Mouse (Mus musculus): Measurements from ENCODE around the gene Vps16. TPM values are rescaled to one million over a fixed set of nuclear protein-coding genes. Genes with fewer than 3 reads are reported as not detected.

Gene Vps16
- polyA plus RNA-seq, 1 experiment, result 38.8 TPM

DNA sequence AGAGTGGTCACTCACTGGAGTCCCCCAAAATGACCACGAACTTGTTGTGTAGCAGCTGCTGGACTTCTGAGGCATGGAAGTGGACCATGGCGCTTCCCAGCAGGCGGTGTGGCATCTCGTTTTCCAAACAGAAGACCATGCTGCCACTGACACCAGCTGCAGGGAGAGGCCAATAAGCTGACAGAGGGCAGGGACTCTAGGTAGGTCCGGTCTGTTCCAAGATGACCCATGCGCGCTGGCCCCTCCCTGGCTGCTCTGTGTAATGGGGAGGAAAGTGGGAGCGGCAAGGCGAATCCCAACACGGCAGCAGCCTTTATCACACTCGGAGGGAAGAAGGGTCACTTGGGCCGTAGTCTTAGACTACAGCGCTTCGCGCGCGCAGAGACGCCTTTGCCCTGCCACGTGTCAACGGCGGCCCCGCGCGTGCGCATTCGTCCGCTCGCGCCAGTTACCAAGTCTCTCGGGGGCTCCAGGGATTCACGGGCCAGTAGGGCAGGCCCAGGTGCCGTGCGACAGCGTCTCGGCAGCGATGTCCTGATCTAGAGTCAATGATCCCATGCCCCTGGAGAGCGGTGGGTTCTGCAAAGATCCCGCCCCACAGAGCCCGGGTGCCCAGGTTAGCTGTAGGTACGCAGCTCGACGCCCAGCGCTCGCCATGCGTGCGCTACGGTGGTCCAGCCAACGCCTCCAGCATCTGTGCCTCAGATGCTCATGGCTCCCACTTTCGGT is 578 bp upstream of the Vps16 start:
- H3K4me1 ChIP-seq (ENCODE audit: control insufficient read depth, insufficient read depth, insufficient read length, low read length), result peaks cover 12% of the 10 kb centered on the region
- no peaks in the 10 kb centered on the region for H3K27me3 ChIP-seq (ENCODE audit: control insufficient read depth, insufficient read depth, low read length)
- no peaks in the 10 kb centered on the region for H3K36me3 ChIP-seq (ENCODE audit: control insufficient read depth, insufficient read depth, low read length)
- 10% methylated on average over 49 of the region's 49 CpGs for WGBS
- peak overlapping the region; percentile 86 for H3K4me3 ChIP-seq (ENCODE audit: low read depth, low read length)
- H3K27ac ChIP-seq (ENCODE audit: insufficient read depth, low read depth, low read length), result peak overlapping the region; percentile 83
- no peak for TF ChIP-seq CTCF (IDR thresholded peaks at IDR 0.05; ENCODE audit: extremely low read depth, insufficient read length, insufficient replicate concordance, low read depth, low read length)
- TF ChIP-seq POLR2A (IDR thresholded peaks at IDR 0.05; ENCODE audit: low read depth, low read length), result no peak

DNA sequence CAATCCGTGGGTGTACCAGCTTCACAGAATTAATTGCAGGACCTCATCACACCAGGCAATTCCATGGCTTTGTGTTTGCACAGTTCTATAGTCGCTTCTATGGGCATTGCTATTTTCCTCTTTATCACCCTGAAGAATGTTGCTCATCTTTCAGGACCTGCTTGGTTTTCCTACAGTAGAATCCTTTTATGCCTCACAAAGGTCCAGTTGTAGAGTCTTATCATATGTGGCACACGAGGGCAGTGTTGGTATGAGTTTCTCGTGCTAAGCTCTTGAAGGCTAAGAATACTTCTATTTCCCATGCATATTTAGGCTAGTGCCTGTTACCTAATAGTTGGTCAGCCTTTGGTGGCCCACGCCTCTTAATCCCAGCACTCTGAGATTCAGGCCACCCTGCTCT is 973 bp downstream of the Vps16 start:
- no peak for TF ChIP-seq POLR2A (IDR thresholded peaks at IDR 0.05; ENCODE audit: low read depth, low read length)
- no peak for TF ChIP-seq CTCF (IDR thresholded peaks at IDR 0.05; ENCODE audit: extremely low read depth, insufficient read length, insufficient replicate concordance, low read depth, low read length)
- H3K36me3 ChIP-seq (ENCODE audit: control insufficient read depth, insufficient read depth, low read length), result no peaks in the 10 kb centered on the region
- no peak overlapping the region; the same call in 1 of the 2 replicates for H3K4me3 ChIP-seq (ENCODE audit: low read depth, low read length)
- no peak overlapping the region for H3K27ac ChIP-seq (ENCODE audit: insufficient read depth, low read depth, low read length)
- no peaks in the 10 kb centered on the region for H3K27me3 ChIP-seq (ENCODE audit: control insufficient read depth, insufficient read depth, low read length)
- WGBS, result 17% methylated on average over 5 of the region's 5 CpGs
- H3K4me1 ChIP-seq (ENCODE audit: control insufficient read depth, insufficient read depth, insufficient read length, low read length), result peaks cover 12% of the 10 kb centered on the region

DNA sequence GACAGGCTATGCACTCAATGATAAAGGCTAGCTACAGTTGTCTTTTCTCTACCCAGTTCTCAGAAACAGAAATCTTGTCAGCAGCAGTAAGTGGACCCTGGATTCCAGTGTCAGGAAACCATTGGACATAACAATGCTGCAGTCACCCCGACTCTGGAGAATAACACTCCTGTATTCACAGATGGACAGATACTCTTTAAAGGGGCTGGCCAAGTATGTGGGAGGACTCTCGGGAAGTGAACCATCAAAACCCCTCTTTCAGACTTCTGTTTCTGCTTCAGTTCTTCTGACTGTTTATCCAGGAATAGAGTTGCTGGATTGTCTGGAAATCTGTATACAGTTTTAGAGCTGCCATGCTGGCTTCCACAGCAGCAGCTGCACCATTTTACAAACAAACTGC is 5.7 kb downstream of the Vps16 start:
- H3K4me3 ChIP-seq (ENCODE audit: low read depth, low read length), result no peak overlapping the region
- no peaks in the 10 kb centered on the region for H3K27me3 ChIP-seq (ENCODE audit: control insufficient read depth, insufficient read depth, low read length)
- H3K4me1 ChIP-seq (ENCODE audit: control insufficient read depth, insufficient read depth, insufficient read length, low read length), result peaks cover 5% of the 10 kb centered on the region; the same call in 1 of the 2 replicates
- no peak overlapping the region for H3K27ac ChIP-seq (ENCODE audit: insufficient read depth, low read depth, low read length)
- TF ChIP-seq CTCF (IDR thresholded peaks at IDR 0.05; ENCODE audit: extremely low read depth, insufficient read length, insufficient replicate concordance, low read depth, low read length) (no peak), POLR2A (IDR thresholded peaks at IDR 0.05; ENCODE audit: low read depth, low read length) (no peak)
- peaks cover 4% of the 10 kb centered on the region; the same call in 1 of the 2 replicates for H3K36me3 ChIP-seq (ENCODE audit: control insufficient read depth, insufficient read depth, low read length)
- 57% methylated on average over 2 of the region's 2 CpGs for WGBS

DNA sequence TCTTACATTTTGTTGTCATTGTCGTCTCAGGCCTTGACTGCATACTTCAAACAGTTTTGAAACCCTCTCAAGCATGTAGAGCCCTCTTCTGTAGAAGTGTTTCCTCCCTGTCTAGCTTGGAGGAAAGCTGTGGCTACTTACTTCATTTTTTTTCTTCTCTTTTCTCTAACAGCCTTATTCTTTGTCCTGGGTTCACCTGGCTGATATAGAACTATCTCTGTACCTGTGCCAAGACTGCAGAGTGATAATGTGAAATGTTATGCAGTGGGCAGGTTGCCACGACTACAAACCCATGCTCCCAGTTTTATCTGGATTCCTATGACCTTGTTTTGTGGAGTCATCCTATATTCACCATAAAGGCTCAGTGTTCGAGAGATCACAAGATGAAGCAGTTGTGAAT is 6.3 kb downstream of the Vps16 start:
- no peak overlapping the region for H3K4me3 ChIP-seq (ENCODE audit: low read depth, low read length)
- peaks cover 4% of the 10 kb centered on the region; the same call in 1 of the 2 replicates for H3K36me3 ChIP-seq (ENCODE audit: control insufficient read depth, insufficient read depth, low read length)
- WGBS, result 22% methylated on average over 3 of the region's 3 CpGs
- no peaks in the 10 kb centered on the region for H3K27me3 ChIP-seq (ENCODE audit: control insufficient read depth, insufficient read depth, low read length)
- no peak overlapping the region for H3K27ac ChIP-seq (ENCODE audit: insufficient read depth, low read depth, low read length)
- TF ChIP-seq CTCF (IDR thresholded peaks at IDR 0.05; ENCODE audit: extremely low read depth, insufficient read length, insufficient replicate concordance, low read depth, low read length) (no peak), POLR2A (IDR thresholded peaks at IDR 0.05; ENCODE audit: low read depth, low read length) (no peak)
- H3K4me1 ChIP-seq (ENCODE audit: control insufficient read depth, insufficient read depth, insufficient read length, low read length), result no peaks in the 10 kb centered on the region

DNA sequence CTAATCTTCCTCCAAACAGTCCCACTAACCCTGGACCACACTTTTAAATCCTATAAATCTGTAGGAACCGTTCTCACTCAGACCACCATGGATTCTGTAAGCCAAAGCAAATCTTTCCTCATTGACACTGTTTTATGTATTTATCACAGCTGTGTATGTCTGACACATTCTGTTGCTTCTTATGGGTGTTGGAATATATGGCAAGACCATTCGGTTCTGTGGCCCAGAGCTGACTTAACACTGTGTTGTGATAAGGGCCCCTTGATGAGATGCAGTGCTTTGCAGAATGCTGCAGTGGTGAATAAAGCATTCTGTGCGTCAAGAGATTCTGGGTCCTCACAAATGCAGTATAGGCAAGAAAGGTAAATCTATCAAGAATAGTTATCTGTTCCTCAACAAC is 8.0 kb downstream of the Vps16 start:
- WGBS, result 89% methylated on average over 3 of the region's 3 CpGs
- TF ChIP-seq POLR2A (IDR thresholded peaks at IDR 0.05; ENCODE audit: low read depth, low read length), result no peak
- TF ChIP-seq CTCF (IDR thresholded peaks at IDR 0.05; ENCODE audit: extremely low read depth, insufficient read length, insufficient replicate concordance, low read depth, low read length), result no peak
- peaks cover 4% of the 10 kb centered on the region; the same call in 1 of the 2 replicates for H3K36me3 ChIP-seq (ENCODE audit: control insufficient read depth, insufficient read depth, low read length)

DNA sequence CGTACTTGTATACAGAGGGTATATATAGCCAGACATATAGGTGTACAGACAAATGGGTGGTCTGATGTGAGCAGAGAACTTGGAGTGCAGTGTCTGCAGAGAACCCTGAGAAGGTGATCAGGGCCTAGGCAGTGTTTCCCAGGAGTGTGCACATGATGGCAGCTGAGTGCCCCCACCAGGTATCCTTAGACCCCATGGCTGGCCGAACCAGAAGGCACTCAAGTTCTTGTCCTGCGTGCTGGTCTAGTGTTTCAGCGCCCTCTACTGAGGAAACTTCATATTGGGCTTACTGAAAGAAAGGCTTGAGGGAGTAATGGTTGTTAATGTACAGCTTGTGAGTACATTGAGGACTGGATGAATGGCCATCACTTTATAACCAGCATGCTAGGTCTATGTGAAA is 9.0 kb downstream of the Vps16 start:
- H3K27me3 ChIP-seq (ENCODE audit: control insufficient read depth, insufficient read depth, low read length), result no peaks in the 10 kb centered on the region
- no peak overlapping the region for H3K4me3 ChIP-seq (ENCODE audit: low read depth, low read length)
- TF ChIP-seq CTCF (IDR thresholded peaks at IDR 0.05; ENCODE audit: extremely low read depth, insufficient read length, insufficient replicate concordance, low read depth, low read length) (peak; percentile 49; the same call in 1 of the 2 replicates), POLR2A (IDR thresholded peaks at IDR 0.05; ENCODE audit: low read depth, low read length) (no peak)
- WGBS, result 15% methylated on average over 4 of the region's 4 CpGs
- no peak overlapping the region for H3K27ac ChIP-seq (ENCODE audit: insufficient read depth, low read depth, low read length)
- H3K4me1 ChIP-seq (ENCODE audit: control insufficient read depth, insufficient read depth, insufficient read length, low read length), result no peaks in the 10 kb centered on the region
- H3K36me3 ChIP-seq (ENCODE audit: control insufficient read depth, insufficient read depth, low read length), result peaks cover 6% of the 10 kb centered on the region

More for the DNA sequence above, 8.0 kb downstream of the Vps16 start:
- no peaks in the 10 kb centered on the region for H3K27me3 ChIP-seq (ENCODE audit: control insufficient read depth, insufficient read depth, low read length)
- no peaks in the 10 kb centered on the region for H3K4me1 ChIP-seq (ENCODE audit: control insufficient read depth, insufficient read depth, insufficient read length, low read length)
- H3K27ac ChIP-seq (ENCODE audit: insufficient read depth, low read depth, low read length), result no peak overlapping the region
- no peak overlapping the region for H3K4me3 ChIP-seq (ENCODE audit: low read depth, low read length)

DNA sequence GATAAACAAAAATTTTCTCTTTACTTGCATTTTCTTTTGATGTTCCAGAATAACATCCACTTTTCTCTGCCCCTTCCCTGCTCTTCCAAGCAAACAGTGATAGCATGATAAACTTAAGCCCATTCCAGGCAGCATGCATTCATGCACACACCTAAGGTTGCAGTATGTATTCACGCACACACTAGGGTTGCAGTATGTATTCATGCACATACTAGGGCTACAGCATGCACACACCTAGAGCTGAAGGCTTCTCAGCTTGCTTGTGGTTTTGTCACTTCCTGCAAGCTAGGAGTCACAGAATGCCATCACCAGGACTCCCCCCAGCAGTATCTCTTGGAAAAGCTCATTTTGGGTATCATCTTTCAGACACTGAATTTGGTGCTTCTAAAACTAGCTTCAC is 12.6 kb downstream of the Vps16 start:
- no peak for TF ChIP-seq CTCF (IDR thresholded peaks at IDR 0.05; ENCODE audit: extremely low read depth, insufficient read length, insufficient replicate concordance, low read depth, low read length)
- TF ChIP-seq POLR2A (IDR thresholded peaks at IDR 0.05; ENCODE audit: low read depth, low read length), result no peak
- Histone ChIP-seq H3K27ac (ENCODE audit: insufficient read depth, low read depth, low read length) (no peak overlapping the region), H3K36me3 (ENCODE audit: control insufficient read depth, insufficient read depth, low read length) (peaks cover 37% of the 10 kb centered on the region), H3K4me1 (ENCODE audit: control insufficient read depth, insufficient read depth, insufficient read length, low read length) (no peaks in the 10 kb centered on the region), H3K4me3 (ENCODE audit: low read depth, low read length) (no peak overlapping the region), H3K27me3 (ENCODE audit: control insufficient read depth, insufficient read depth, low read length) (no peaks in the 10 kb centered on the region)
- WGBS, result 92% methylated on average over 1 of the region's 1 CpGs

Measured in small intestine, adult 2 months (tissue).